Mouse (Mus musculus) CH12.LX (cell line): ENCODE measurements around the gene Hdac9. TPM values are rescaled to one million over a fixed set of nuclear protein-coding genes. Genes with fewer than 3 reads are reported as not detected.

Experiments
- DNase-seq: peaks from one replicate; pipeline ENCODE4 v3.0.0-alpha.2; 2013; ENCODE audit errors: extremely low read depth
- H3K27ac ChIP-seq: 2 replicates; pipeline ENCODE4 v1.5.1; 2012; ENCODE audit warnings: low read depth, mild to moderate bottlenecking, control low read depth, moderate library complexity; ENCODE audit not compliant: insufficient read depth
- H3K27me3 ChIP-seq: replicated peaks from 2 replicates; pipeline ENCODE3; 2012; ENCODE audit warnings: inconsistent platforms
- H3K36me3 ChIP-seq, 2 experiments: replicated peaks in 1 of 2; 2 replicates each; pipeline versions ENCODE3 to v1.6.1; 2012; ENCODE audit warnings: inconsistent platforms in 1 of 2, low read length in 1 of 2, mild to moderate bottlenecking in 1 of 2, mixed read lengths in 1 of 2, moderate library complexity in 1 of 2; ENCODE audit not compliant: control insufficient read depth in 1 of 2, insufficient read depth in 1 of 2
- H3K4me1 ChIP-seq, 2 experiments: 2 replicates each; pipeline ENCODE4 v1.6.1; 2012; ENCODE audit warnings: inconsistent platforms in 1 of 2, moderate library complexity in 1 of 2; ENCODE audit not compliant: insufficient read depth in 2 of 2, control insufficient read depth in 1 of 2
- H3K4me2 ChIP-seq: 2 replicates; pipeline ENCODE4 v1.6.1; 2012; ENCODE audit warnings: low read depth, mild to moderate bottlenecking, control low read depth; ENCODE audit not compliant: poor library complexity, insufficient read depth, severe bottlenecking
- H3K4me3 ChIP-seq, 3 experiments: fragments of 150-350 bp in 1 of 3; sonication (generic) in 1 of 3; replicated peaks in 1 of 3; 2 replicates each; pipeline versions ENCODE3 to v1.5.1; 2011 to 2012; ENCODE audit warnings: low read depth in 2 of 3, low read length in 2 of 3, mild to moderate bottlenecking in 2 of 3, moderate library complexity in 2 of 3, control low read depth in 1 of 3, improper control_type of control experiment in 1 of 3, inconsistent platforms in 1 of 3, mixed read lengths in 1 of 3; ENCODE audit not compliant: poor library complexity in 1 of 3
- H3K79me2 ChIP-seq: replicated peaks from 2 replicates; pipeline ENCODE4 v1.6.1; 2012; ENCODE audit warnings: mild to moderate bottlenecking, moderate library complexity; ENCODE audit not compliant: control insufficient read depth, poor library complexity, insufficient read depth, severe bottlenecking; ENCODE audit errors: extremely low read depth
- H3K9ac ChIP-seq: 2 replicates; pipeline ENCODE4 v1.6.1; 2012; ENCODE audit warnings: low read depth, mild to moderate bottlenecking, control low read depth, moderate library complexity; ENCODE audit not compliant: insufficient read depth
- H3K9me3 ChIP-seq: replicated peaks from 2 replicates; pipeline ENCODE3; 2012; ENCODE audit warnings: low read length, inconsistent platforms, mixed read lengths
- BHLHE40 ChIP-seq: IDR thresholded peaks from 2 replicates; pipeline ENCODE4 v1.6.1; 2011; ENCODE audit warnings: mild to moderate bottlenecking, low read depth, low read length, improper control_type of control experiment
- CHD1 ChIP-seq: IDR thresholded peaks from 2 replicates; pipeline ENCODE4 v1.6.1; 2012; ENCODE audit warnings: low read depth, low read length, improper control_type of control experiment, inconsistent platforms
- CHD2 ChIP-seq: IDR thresholded peaks from 2 replicates; pipeline ENCODE4 v1.6.1; 2011; ENCODE audit warnings: low read length, improper control_type of control experiment
- EP300 ChIP-seq: IDR thresholded peaks from 2 replicates; pipeline ENCODE4 v1.6.1; 2011; ENCODE audit warnings: low read length, improper control_type of control experiment
- ETS1 ChIP-seq: conservative IDR thresholded peaks from 2 replicates; pipeline ENCODE4 v1.6.1; 2012; ENCODE audit warnings: low read depth, mild to moderate bottlenecking, inconsistent platforms, low read length, improper control_type of control experiment, moderate library complexity
- GABPA ChIP-seq: IDR thresholded peaks from 2 replicates; pipeline ENCODE4 v1.6.1; 2012; ENCODE audit warnings: low read depth, low read length, improper control_type of control experiment, inconsistent platforms; ENCODE audit not compliant: insufficient replicate concordance
- HCFC1 ChIP-seq: IDR thresholded peaks from 2 replicates; pipeline ENCODE4 v1.6.1; 2012; ENCODE audit warnings: low read depth, mild to moderate bottlenecking, inconsistent platforms, low read length, improper control_type of control experiment
- IRF4 ChIP-seq: IDR thresholded peaks from 2 replicates; pipeline ENCODE4 v1.6.1; 2014; ENCODE audit warnings: low read depth, mild to moderate bottlenecking, inconsistent platforms, low read length, improper control_type of control experiment
- JUND ChIP-seq: conservative IDR thresholded peaks from 2 replicates; pipeline ENCODE4 v1.6.1; 2011; ENCODE audit warnings: low read depth, low read length, improper control_type of control experiment
- MAX ChIP-seq: IDR thresholded peaks from 2 replicates; pipeline ENCODE4 v1.6.1; 2011; ENCODE audit warnings: low read length, improper control_type of control experiment
- MEF2A ChIP-seq: IDR thresholded peaks from 2 replicates; pipeline ENCODE4 v1.6.1; 2014; ENCODE audit warnings: low read depth, mild to moderate bottlenecking, inconsistent platforms, low read length, improper control_type of control experiment, borderline replicate concordance
- MXI1 ChIP-seq: IDR thresholded peaks from 2 replicates; pipeline ENCODE4 v1.6.1; 2011; ENCODE audit warnings: mild to moderate bottlenecking, low read depth, low read length, improper control_type of control experiment
- MYC ChIP-seq: IDR thresholded peaks from 2 replicates; pipeline ENCODE4 v1.6.1; 2011; ENCODE audit warnings: low read depth, mild to moderate bottlenecking, improper control_type of control experiment, low read length
- POLR2AphosphoS2 ChIP-seq: IDR thresholded peaks from 2 replicates; pipeline ENCODE4 v1.6.1; 2011; ENCODE audit warnings: low read depth, low read length, improper control_type of control experiment
- SIN3A ChIP-seq: IDR thresholded peaks from 2 replicates; pipeline ENCODE4 v1.6.1; 2012; ENCODE audit warnings: low read length, improper control_type of control experiment, inconsistent platforms
- SMC3 ChIP-seq: IDR thresholded peaks from 2 replicates; pipeline ENCODE4 v1.6.1; 2011; ENCODE audit warnings: low read depth, low read length, improper control_type of control experiment
- UBTF ChIP-seq: IDR thresholded peaks from 2 replicates; pipeline ENCODE4 v1.6.1; 2012; ENCODE audit warnings: low read depth, mild to moderate bottlenecking, inconsistent platforms, low read length, improper control_type of control experiment, moderate library complexity
- USF2 ChIP-seq: conservative IDR thresholded peaks from 2 replicates; pipeline ENCODE4 v1.6.1; 2011; ENCODE audit warnings: low read depth, low read length, improper control_type of control experiment
- ZKSCAN1 ChIP-seq: IDR thresholded peaks from 2 replicates; pipeline ENCODE4 v1.6.1; 2012; ENCODE audit warnings: low read depth, inconsistent platforms, low read length, improper control_type of control experiment, borderline replicate concordance
- ZMIZ1 ChIP-seq: IDR thresholded peaks from 2 replicates; pipeline ENCODE4 v1.6.1; 2012; ENCODE audit warnings: low read depth, mild to moderate bottlenecking, inconsistent platforms, low read length, improper control_type of control experiment
- dilution Hi-C: fragments of 300-500 bp; cut with MboI; formaldehyde crosslinking; loops from 2 replicates; pipeline ENCODE4 v1.14.3; 2020; ENCODE audit warnings: low sequenced_read_pairs; ENCODE audit not compliant: extremely low pct_unique_long_range_greater_than_20kb, extremely low pct_ligation_motif_present
- in situ Hi-C: fragments of 300-500 bp; cut with MboI; formaldehyde crosslinking; loops from 3 replicates; pipeline ENCODE4 v1.14.3; 2019; ENCODE audit warnings: low sequenced_read_pairs, low pct_ligation_motif_present, low pct_unique_long_range_greater_than_20kb, mixed read lengths
- polyA plus RNA-seq: library from polyadenylated mRNA; unstranded; fragments of >175 nt; gene quantifications from 2 replicates; pipeline ENCODE4 v1.2.1, GENCODE M21; 2012; ENCODE audit warnings: low read depth; ENCODE audit not compliant: insufficient read length
- total RNA-seq, 2 experiments: library from RNA; depleted of rRNA; stranded (reverse); fragments of 300-350 nt in 1 of 2; fragments of >200 nt in 1 of 2; gene quantifications; 2 replicates each; pipeline ENCODE4 v1.2.3; 2012 to 2014

Gene Hdac9
- total and polyA plus RNA-seq, 3 experiments, result 0.04 to 0.38 (median 0.17) TPM

GRCm38 (mm10) chr12:34259651-34260050 is 657.2 kb downstream of the Hdac9 start:
- in situ Hi-C loops, result no loop called here
- Histone ChIP-seq H3K4me1 (no peaks in the 10 kb centered on the region), H3K36me3 (no peaks in the 10 kb centered on the region), H3K9me3 (no peaks in the 10 kb centered on the region), H3K9ac (no peak overlapping the region), H3K4me2 (no peak overlapping the region), H3K27me3 (no peaks in the 10 kb centered on the region), H3K4me3 (no peak overlapping the region), H3K79me2 (no peaks in the 10 kb centered on the region), H3K27ac (no peak overlapping the region)
- TF ChIP-seq POLR2AphosphoS2, result no peak
- TF ChIP-seq UBTF, result no peak
- TF ChIP-seq MEF2A, result no peak
- TF ChIP-seq SMC3, result no peak
- TF ChIP-seq GABPA, result no peak
- TF ChIP-seq CHD1, result no peak
- TF ChIP-seq ZKSCAN1, result no peak
- TF ChIP-seq SIN3A, result no peak
- no peak for TF ChIP-seq USF2
- no peak for TF ChIP-seq JUND
- TF ChIP-seq EP300, result no peak
- dilution Hi-C loops, result no loop called here
- DNase-seq, result no peak

- DNase-seq, result no peak
- Histone ChIP-seq H3K36me3 (no peaks in the 10 kb centered on the region), H3K4me2 (no peak overlapping the region), H3K9ac (no peak overlapping the region), H3K27ac (no peak overlapping the region), H3K4me1 (no peaks in the 10 kb centered on the region), H3K79me2 (no peaks in the 10 kb centered on the region), H3K4me3 (no peak overlapping the region), H3K27me3 (no peaks in the 10 kb centered on the region), H3K9me3 (no peaks in the 10 kb centered on the region)
- dilution Hi-C loops (no loop called here), in situ Hi-C loops (no loop called here)
- TF ChIP-seq MAX (no peak), CHD2 (no peak), ZKSCAN1 (no peak), CHD1 (no peak), IRF4 (no peak), ZMIZ1 (no peak), ETS1 (no peak), POLR2AphosphoS2 (no peak), MXI1 (no peak), HCFC1 (no peak), USF2 (no peak), BHLHE40 (no peak), MYC (no peak)
Measured at GRCm38 (mm10) chr12:34249160-34249559, 667.7 kb downstream of the Hdac9 start.
